Mouse (Mus musculus) MEL (cell line): ENCODE data around the gene Gna11. TPM values are rescaled to one million over a fixed set of nuclear protein-coding genes. Genes with fewer than 3 reads are reported as not detected.

ENCODE experiments used
- DNase-seq: peaks from one replicate; pipeline ENCODE4 v3.0.0; 2011; ENCODE audit warnings: low read depth, low spot score
- H3K27ac ChIP-seq: 2 replicates; pipeline ENCODE4 v1.5.1; 2012; ENCODE audit warnings: low read depth, mild to moderate bottlenecking, control low read depth, low read length, moderate library complexity; ENCODE audit not compliant: control insufficient read depth
- H3K27me3 ChIP-seq, 2 experiments: fragments of 150-350 bp in 1 of 2; sonication (generic) in 1 of 2; 2 replicates each; pipeline ENCODE4 v1.6.1; 2012; ENCODE audit warnings: low read length in 2 of 2, mild to moderate bottlenecking in 2 of 2, improper control_type of control experiment in 1 of 2, moderate library complexity in 1 of 2; ENCODE audit not compliant: insufficient read depth in 2 of 2, control insufficient read depth in 1 of 2
- H3K36me3 ChIP-seq, 2 experiments: 2 replicates each; pipeline ENCODE4 v1.6.1; 2012 to 2014; ENCODE audit warnings: low read length in 2 of 2, improper control_type of control experiment in 1 of 2, inconsistent platforms in 1 of 2, mild to moderate bottlenecking in 1 of 2; ENCODE audit not compliant: insufficient read depth in 2 of 2, control insufficient read depth in 1 of 2
- H3K4me1 ChIP-seq, 2 experiments: fragments of 150-350 bp in 1 of 2; sonication (generic) in 1 of 2; 2 replicates each; pipeline ENCODE4 v1.6.1; 2012; ENCODE audit warnings: low read length in 2 of 2, improper control_type of control experiment in 1 of 2, mild to moderate bottlenecking in 1 of 2; ENCODE audit not compliant: insufficient read depth in 2 of 2, control insufficient read depth in 1 of 2
- H3K4me3 ChIP-seq, 2 experiments: fragments of 150-350 bp in 1 of 2; sonication (generic) in 1 of 2; 2 replicates each; pipeline ENCODE4 v1.5.1; 2012; ENCODE audit warnings: low read depth in 2 of 2, low read length in 2 of 2, mild to moderate bottlenecking in 2 of 2, moderate library complexity in 2 of 2, control low read depth in 1 of 2, improper control_type of control experiment in 1 of 2; ENCODE audit not compliant: control insufficient read depth in 1 of 2, insufficient read depth in 1 of 2
- H3K79me2 ChIP-seq: 2 replicates; pipeline ENCODE4 v1.6.1; 2012; ENCODE audit warnings: mild to moderate bottlenecking, low read length, moderate library complexity; ENCODE audit not compliant: control insufficient read depth, poor library complexity, insufficient read depth
- H3K9ac ChIP-seq: 2 replicates; pipeline ENCODE4 v1.6.1; 2012; ENCODE audit warnings: low read depth, mild to moderate bottlenecking, control low read depth, low read length, moderate library complexity; ENCODE audit not compliant: control insufficient read depth, poor library complexity, severe bottlenecking
- H3K9me3 ChIP-seq: fragments of 150-350 bp; sonication (generic); replicated peaks from 2 replicates; pipeline ENCODE4 v1.6.1; 2012; ENCODE audit warnings: mild to moderate bottlenecking, low read length, improper control_type of control experiment, moderate library complexity; ENCODE audit not compliant: insufficient read depth
- BHLHE40 ChIP-seq: IDR thresholded peaks from 2 replicates; pipeline ENCODE4 v1.6.1; 2012; ENCODE audit warnings: low read depth, mild to moderate bottlenecking, inconsistent platforms, low read length, improper control_type of control experiment, borderline replicate concordance
- CHD1 ChIP-seq: IDR thresholded peaks from 2 replicates; pipeline ENCODE4 v1.6.1; 2012; ENCODE audit warnings: low read depth, mild to moderate bottlenecking, inconsistent platforms, low read length, improper control_type of control experiment
- CHD2 ChIP-seq: IDR thresholded peaks from 2 replicates; pipeline ENCODE4 v1.6.1; 2011; ENCODE audit warnings: low read length, improper control_type of control experiment
- ETS1 ChIP-seq: IDR thresholded peaks from 2 replicates; pipeline ENCODE4 v1.6.1; 2012; ENCODE audit warnings: low read depth, mild to moderate bottlenecking, inconsistent platforms, low read length, improper control_type of control experiment, moderate library complexity
- GATA1 ChIP-seq: IDR thresholded peaks from 2 replicates; pipeline ENCODE4 v1.6.1; 2011; ENCODE audit warnings: low read depth, low read length, improper control_type of control experiment
- HCFC1 ChIP-seq: IDR thresholded peaks from 2 replicates; pipeline ENCODE4 v1.6.1; 2012; ENCODE audit warnings: low read depth, mild to moderate bottlenecking, inconsistent platforms, low read length, improper control_type of control experiment, moderate library complexity
- MAX ChIP-seq: IDR thresholded peaks from 2 replicates; pipeline ENCODE4 v1.6.1; 2011; ENCODE audit warnings: low read length, improper control_type of control experiment
- MAZ ChIP-seq: IDR thresholded peaks from 2 replicates; pipeline ENCODE4 v1.6.1; 2012; ENCODE audit warnings: low read depth, mild to moderate bottlenecking, inconsistent platforms, low read length, improper control_type of control experiment
- MEF2A ChIP-seq: IDR thresholded peaks from 2 replicates; pipeline ENCODE4 v1.6.1; 2014; ENCODE audit warnings: low read depth, mild to moderate bottlenecking, inconsistent platforms, low read length, improper control_type of control experiment; ENCODE audit not compliant: poor library complexity, insufficient replicate concordance, severe bottlenecking; ENCODE audit errors: extremely low read depth
- MYC ChIP-seq: IDR thresholded peaks from 2 replicates; pipeline ENCODE4 v1.6.1; 2011; ENCODE audit warnings: low read depth, mild to moderate bottlenecking, low read length, improper control_type of control experiment, moderate library complexity
- NELFE ChIP-seq: IDR thresholded peaks from 2 replicates; pipeline ENCODE4 v1.6.1; 2011; ENCODE audit warnings: low read depth, low read length, improper control_type of control experiment
- NRF1 ChIP-seq: IDR thresholded peaks from 2 replicates; pipeline ENCODE4 v1.6.1; 2014; ENCODE audit warnings: low read depth, mild to moderate bottlenecking, inconsistent platforms, low read length, improper control_type of control experiment, moderate library complexity; ENCODE audit not compliant: poor library complexity, insufficient read depth, severe bottlenecking
- POLR2A ChIP-seq, 2 experiments: IDR thresholded peaks; 2 replicates each; pipeline ENCODE4 v1.6.1; 2011 to 2012; ENCODE audit warnings: low read length in 2 of 2, mild to moderate bottlenecking in 2 of 2, control low read depth in 1 of 2, improper control_type of control experiment in 1 of 2, low read depth in 1 of 2, moderate library complexity in 1 of 2; ENCODE audit not compliant: control insufficient read depth in 1 of 2, insufficient read depth in 1 of 2, poor library complexity in 1 of 2
- POLR2AphosphoS2 ChIP-seq: IDR thresholded peaks from 2 replicates; pipeline ENCODE4 v1.6.1; 2011; ENCODE audit warnings: low read length, improper control_type of control experiment
- RAD21 ChIP-seq: IDR thresholded peaks from 2 replicates; pipeline ENCODE4 v1.6.1; 2011; ENCODE audit warnings: mild to moderate bottlenecking, low read depth, low read length, improper control_type of control experiment
- SMC3 ChIP-seq: IDR thresholded peaks from 2 replicates; pipeline ENCODE4 v1.6.1; 2011; ENCODE audit warnings: low read depth, low read length, improper control_type of control experiment
- TAL1 ChIP-seq: IDR thresholded peaks from 2 replicates; pipeline ENCODE4 v1.6.1; 2012; ENCODE audit warnings: mild to moderate bottlenecking, inconsistent platforms, low read length, moderate library complexity, mixed read lengths
- TBP ChIP-seq: IDR thresholded peaks from 2 replicates; pipeline ENCODE4 v1.8.0; 2011; ENCODE audit warnings: low read depth, low read length, improper control_type of control experiment
- UBTF ChIP-seq: IDR thresholded peaks from 2 replicates; pipeline ENCODE4 v1.6.1; 2012; ENCODE audit warnings: low read depth, mild to moderate bottlenecking, inconsistent platforms, low read length, improper control_type of control experiment, moderate library complexity, borderline replicate concordance; ENCODE audit not compliant: insufficient read depth
- USF2 ChIP-seq, 2 experiments: IDR thresholded peaks; 2 replicates each; pipeline ENCODE4 v1.6.1; 2011 to 2012; ENCODE audit warnings: improper control_type of control experiment in 2 of 2, low read length in 2 of 2, borderline replicate concordance in 1 of 2, inconsistent platforms in 1 of 2, low read depth in 1 of 2, mild to moderate bottlenecking in 1 of 2; ENCODE audit not compliant: insufficient read depth in 1 of 2
- ZKSCAN1 ChIP-seq: IDR thresholded peaks from 2 replicates; pipeline ENCODE4 v1.6.1; 2012; ENCODE audit warnings: low read depth, mild to moderate bottlenecking, inconsistent platforms, low read length, improper control_type of control experiment, moderate library complexity
- ZMIZ1 ChIP-seq: IDR thresholded peaks from 2 replicates; pipeline ENCODE4 v1.6.1; 2012; ENCODE audit warnings: low read depth, mild to moderate bottlenecking, inconsistent platforms, low read length, improper control_type of control experiment, moderate library complexity
- polyA plus RNA-seq, 2 experiments: library from polyadenylated mRNA; stranded (reverse) in 1 of 2; unstranded in 1 of 2; fragments of >175 nt in 1 of 2; fragments of >200 nt in 1 of 2; gene quantifications; 2 replicates each; pipeline versions ENCODE4 v1.2.1 to v1.2.4; 2012; ENCODE audit warnings: low replicate concordance in 2 of 2, low read depth in 1 of 2; ENCODE audit not compliant: insufficient read length in 2 of 2, insufficient read depth in 1 of 2, missing spikeins in 1 of 2
- total RNA-seq: library from RNA; depleted of rRNA; stranded (reverse); fragments of 300-350 nt; gene quantifications from 2 replicates; pipeline ENCODE4 v1.2.3, GENCODE M21; 2012

Gene Gna11
- total and polyA plus RNA-seq, 3 experiments: 14.1 to 18.4 TPM; not detected in 1

- Histone ChIP-seq H3K9me3 (no peaks in the 10 kb centered on the region), H3K9ac (no peak overlapping the region), H3K36me3 (no peaks in the 10 kb centered on the region; a peak in 1 of 4 replicates), H3K79me2 (no peaks in the 10 kb centered on the region), H3K4me3 (no peak overlapping the region), H3K27me3 (no peaks in the 10 kb centered on the region)
- DNase-seq: no peak
- no peak for TF ChIP-seq USF2 (IDR thresholded peaks at IDR 0.05; ENCODE audit: borderline replicate concordance in 1 of 2, insufficient read depth in 1 of 2, low read depth in 1 of 2, low read length in 2 of 2)
- TF ChIP-seq ZKSCAN1: no peak
- TF ChIP-seq TBP: no peak
- TF ChIP-seq UBTF: no peak
- TF ChIP-seq GATA1: no peak
- TF ChIP-seq MAX: no peak
- no peak for TF ChIP-seq RAD21
- no peak for TF ChIP-seq NELFE
- no peak for TF ChIP-seq NRF1
- no peak for TF ChIP-seq ZMIZ1
- TF ChIP-seq MEF2A: no peak
- TF ChIP-seq MAZ: no peak
- no peak for TF ChIP-seq MYC
- TF ChIP-seq CHD2: no peak
- no peak for TF ChIP-seq ETS1
- no peak for TF ChIP-seq SMC3
- TF ChIP-seq TAL1: no peak
- TF ChIP-seq CHD1: no peak
- no peak for TF ChIP-seq HCFC1
- TF ChIP-seq, all 39 proteins: peak for 0
- Histone ChIP-seq H3K4me1 (peaks cover 0 to 14% of the 10 kb centered on the region in 2 experiments; a peak in 2 of 4 replicates), H3K27ac (no peak overlapping the region)
Measured at GRCm38 (mm10) chr10:81486496-81486895, 58.5 kb downstream of the Gna11 start.

- DNase-seq: peak; percentile 55
- no peak for TF ChIP-seq ETS1
- peak in 1 of 2 experiments; percentile 28; a peak in 1 of 4 replicates for TF ChIP-seq POLR2A (IDR thresholded peaks at IDR 0.05; ENCODE audit: control insufficient read depth in 1 of 2, insufficient read depth in 1 of 2, low read depth in 1 of 2, low read length in 2 of 2, poor library complexity in 1 of 2)
- peak; percentile 87 for TF ChIP-seq POLR2AphosphoS2
- TF ChIP-seq GATA1: peak; percentile 16; the same call in 1 of the 2 replicates
- TF ChIP-seq ZMIZ1: 0 out of 2 replicates have a peak, but pooled peaks have one; percentile 5
- TF ChIP-seq BHLHE40: no peak
- Histone ChIP-seq H3K79me2 (no peaks in the 10 kb centered on the region), H3K9me3 (no peaks in the 10 kb centered on the region), H3K36me3 (no peaks in the 10 kb centered on the region; a peak in 1 of 4 replicates), H3K4me3 (no peak overlapping the region), H3K4me1 (peaks cover 0 to 14% of the 10 kb centered on the region in 2 experiments; a peak in 2 of 4 replicates), H3K9ac (no peak overlapping the region), H3K27me3 (no peaks in the 10 kb centered on the region), H3K27ac (no peak overlapping the region)
Measured at GRCm38 (mm10) chr10:81485479-81486018, 59.4 kb downstream of the Gna11 start.
